Mouse (Mus musculus) megakaryocyte-erythroid progenitor cell, adult 5-6 weeks (primary cell): ENCODE measurements around the gene Dleu7. TPM values are rescaled to one million over a fixed set of nuclear protein-coding genes. Genes with fewer than 3 reads are reported as not detected.

Experiments
- total RNA-seq, 2 experiments: library from RNA; stranded (forward) in 1 of 2; stranded (reverse) in 1 of 2; fragments of 200-1000, 215-1000 nt in 1 of 2; fragments of >200 nt in 1 of 2; fragmentation: Nextera tagmentation in 1 of 2; gene quantifications; 2 replicates each; pipeline ENCODE4 v1.2.3; 2014 to 2017

Dleu7 gene
- total RNA-seq, 2 experiments from 2014 or later = 1.0 TPM; not detected in 1

Other genes with a start within 250 kb of the Dleu7 start
- 73.1 and 97.2 TPM in 2 replicates for gene Rnaseh2b, start 458 bp downstream of the Dleu7 start, total RNA-seq (2014; fragmentation: Nextera tagmentation)
- gene Rnaseh2b, start 458 bp downstream of the Dleu7 start, total RNA-seq (2017) = 74.5 and 81.1 TPM in 2 replicates
- gene Gucy1b2, start 163.2 kb upstream of the Dleu7 start, total RNA-seq (2014; fragmentation: Nextera tagmentation) = not detected in 2 replicates
- not detected in 2 replicates for gene Gucy1b2, start 163.2 kb upstream of the Dleu7 start, total RNA-seq (2017)